Mouse (Mus musculus) erythroblast, embryonic 14.5 days (primary cell): Measurements from ENCODE around the gene Rsl24d1.

Experiments
- GATA1 ChIP-seq: IDR thresholded peaks from 2 replicates; pipeline ENCODE4 v1.6.1; 2012; ENCODE audit warnings: low read length, inconsistent platforms, mixed read lengths
- TAL1 ChIP-seq: IDR thresholded peaks from 3 replicates; pipeline ENCODE4 v1.6.1; 2012; ENCODE audit warnings: low read length, inconsistent platforms, mixed read lengths

- TF ChIP-seq GATA1 (no peak), TAL1 (no peak)
These were observed 11.0 kb upstream of the Rsl24d1 start, which contains the start of gene Gm20509 for GRCm38 (mm10) chr9:73102181-73102580.
